Mouse (Mus musculus) limb, embryonic 15.5 days (tissue): Measurements from ENCODE around the gene Erfe. TPM values are rescaled to one million over a fixed set of nuclear protein-coding genes. Genes with fewer than 3 reads are reported as not detected.
A peak's percentile ranks its signal among the peaks of the same experiment; 100 is the strongest.

Experiments used
- ATAC-seq: fragments of 200-750 bp; cut with Nextera tagmentation; 2 replicates; pipeline ENCODE4 v1.8.0; 2017; ENCODE audit warnings: low read depth, moderate TSS enrichment; ENCODE audit not compliant: insufficient number of reproducible peaks, low FRiP score, low TSS enrichment
- H3K27ac ChIP-seq: fragments of 300-500 bp; sonication (generic); 2 replicates; pipeline ENCODE4 v1.5.1; 2015; ENCODE audit warnings: moderate library complexity, mild to moderate bottlenecking, inconsistent platforms
- H3K27me3 ChIP-seq: fragments of 300-500 bp; sonication (generic); 2 replicates; pipeline ENCODE4 v1.6.1; 2015; ENCODE audit warnings: inconsistent platforms
- H3K36me3 ChIP-seq: fragments of 300-500 bp; sonication (generic); 2 replicates; pipeline ENCODE4 v1.6.1; 2015; ENCODE audit warnings: inconsistent platforms
- H3K4me1 ChIP-seq: fragments of 300-500 bp; sonication (generic); 2 replicates; pipeline ENCODE4 v1.6.1; 2015; ENCODE audit warnings: inconsistent platforms
- H3K4me2 ChIP-seq: fragments of 300-500 bp; sonication (generic); 2 replicates; pipeline ENCODE4 v1.6.1; 2015; ENCODE audit warnings: mild to moderate bottlenecking, inconsistent platforms
- H3K4me3 ChIP-seq: fragments of 300-500 bp; sonication (generic); 2 replicates; pipeline ENCODE4 v1.5.1; 2015; ENCODE audit warnings: mild to moderate bottlenecking, inconsistent platforms
- H3K9ac ChIP-seq: fragments of 300-500 bp; sonication (generic); 2 replicates; pipeline ENCODE4 v1.6.1; 2015; ENCODE audit warnings: inconsistent platforms
- H3K9me3 ChIP-seq: fragments of 300-500 bp; sonication (generic); 2 replicates; pipeline ENCODE4 v1.6.1; 2016; ENCODE audit warnings: inconsistent platforms
- WGBS: fragments of 180-500 bp; shearing (Covaris S2); methylation state at CpG from one replicate; pipeline ENCODE4 v1.1.7; 2015; 5-methylcytosine and 5-hydroxymethylcytosine counted together
- polyA plus RNA-seq: library from polyadenylated mRNA; unstranded; fragments of >200 nt; fragmentation: Nextera tagmentation; extraction: Ambion mirVana; gene quantifications from 2 replicates; pipeline ENCODE4 v1.2.1, GENCODE M21; 2015

Gene Erfe
- polyA plus RNA-seq, 1 experiment from 2014 or later, result 1.6 TPM

DNA sequence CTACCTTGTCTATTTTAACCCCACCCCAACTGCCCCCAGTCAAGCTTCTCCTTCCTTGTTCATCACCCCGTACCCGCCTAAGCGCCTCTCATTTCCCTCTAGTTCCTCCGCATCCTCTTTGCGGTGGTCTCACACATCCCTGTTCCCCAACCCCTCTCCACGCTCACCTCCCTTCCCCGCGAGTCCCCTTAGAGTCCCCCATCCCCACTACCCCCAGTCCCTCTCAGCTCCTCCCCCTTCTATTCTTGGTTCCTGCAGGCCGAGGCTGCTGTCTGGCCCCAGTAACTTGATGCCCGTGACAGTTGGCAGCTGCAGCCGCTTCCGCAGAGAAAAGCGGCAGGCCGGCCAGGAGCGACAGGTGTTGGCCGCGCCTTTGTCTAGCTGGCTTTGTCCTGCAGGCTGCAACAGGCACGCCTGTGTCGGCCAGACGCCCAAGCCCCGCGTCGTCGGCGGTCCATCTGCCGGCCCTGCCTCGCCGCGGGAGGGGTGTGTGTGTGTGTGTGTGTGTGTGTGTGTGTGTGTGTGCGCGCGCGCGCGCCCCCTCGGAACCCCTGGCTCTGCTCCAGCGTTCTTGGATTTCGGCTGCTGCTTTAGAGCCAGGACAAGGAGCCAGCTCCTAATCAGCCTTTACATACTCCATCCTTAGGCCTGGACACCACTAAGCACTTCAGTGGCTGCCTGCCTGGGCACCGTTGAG, 47.8 kb downstream of the Erfe start, which contains the start of gene Hes6:
Gene Hes6, minus strand, starts transcription at position 141 of the 697 bp plus-strand sequence.
- Histone ChIP-seq H3K4me1 (peaks cover 39% of the 10 kb centered on the region), H3K36me3 (peaks cover 11% of the 10 kb centered on the region), H3K9ac (peak within 1 kb of the TSS; percentile 75), H3K4me2 (peak within 1 kb of the TSS; percentile 98), H3K4me3 (peak within 1 kb of the TSS; percentile 80), H3K27me3 (no peaks in the 10 kb centered on the region), H3K27ac (peak within 1 kb of the TSS; percentile 89), H3K9me3 (no peaks in the 10 kb centered on the region)
- under 1% methylated on average over 39 of the region's 39 CpGs for WGBS
- ATAC-seq, result peak; percentile 51

DNA sequence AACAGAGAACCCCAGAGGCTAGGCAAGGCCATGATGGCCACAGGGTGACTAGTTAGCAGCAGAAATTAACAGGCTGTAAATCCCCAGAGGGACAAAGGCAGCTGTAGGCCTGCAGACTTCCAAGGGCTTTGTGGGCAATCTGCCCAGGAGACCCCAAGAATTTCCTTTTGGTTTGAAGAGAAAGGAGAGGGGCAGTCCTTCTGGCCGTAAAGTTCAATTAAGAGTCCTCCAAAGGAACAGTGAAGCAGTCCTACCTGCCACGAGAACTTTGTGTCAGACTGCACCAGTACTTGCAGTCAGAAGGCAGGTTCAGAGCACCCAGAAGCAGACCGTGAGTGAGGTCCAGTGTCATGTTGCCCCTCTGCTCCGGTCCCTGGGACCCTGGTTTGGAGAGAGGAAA, 48.7 kb downstream of the Erfe start:
- peak overlapping the region; percentile 89 for H3K27ac ChIP-seq
- H3K4me1 ChIP-seq, result peaks cover 39% of the 10 kb centered on the region
- no peak overlapping the region for H3K4me2 ChIP-seq
- peaks cover 17% of the 10 kb centered on the region for H3K36me3 ChIP-seq
- WGBS, result 31% methylated on average over 4 of the region's 4 CpGs
- no peak for ATAC-seq
- no peak overlapping the region for H3K9ac ChIP-seq
- no peaks in the 10 kb centered on the region for H3K9me3 ChIP-seq
- H3K4me3 ChIP-seq, result no peak overlapping the region
- no peaks in the 10 kb centered on the region for H3K27me3 ChIP-seq

DNA sequence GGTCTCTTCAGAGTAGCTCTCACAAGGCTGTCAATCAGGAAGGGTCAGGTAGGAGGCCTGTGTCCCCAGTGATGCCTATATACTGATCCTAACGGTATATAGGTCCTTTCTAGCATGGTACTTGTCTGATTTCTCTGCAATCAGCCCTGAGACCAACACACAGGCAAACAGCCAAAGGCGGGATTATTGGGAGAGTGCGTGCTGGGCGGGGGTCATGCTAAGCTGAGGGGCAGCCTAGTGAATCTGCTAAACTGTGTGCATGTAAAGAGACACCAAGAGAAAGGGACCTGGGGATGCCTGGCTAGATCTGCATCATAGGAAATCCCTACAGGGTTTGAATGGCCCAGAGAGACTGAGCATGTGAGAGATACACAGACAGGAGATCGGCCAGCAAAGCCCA, 49.1 kb downstream of the Erfe start:
- H3K4me2 ChIP-seq, result no peak overlapping the region
- H3K4me1 ChIP-seq, result peaks cover 39% of the 10 kb centered on the region
- H3K4me3 ChIP-seq, result no peak overlapping the region
- H3K27me3 ChIP-seq, result no peaks in the 10 kb centered on the region
- H3K27ac ChIP-seq, result peak overlapping the region; percentile 89; the same call in 1 of the 2 replicates
- 60% methylated on average over 5 of the region's 5 CpGs for WGBS
- no peak overlapping the region for H3K9ac ChIP-seq
- ATAC-seq, result no peak
- H3K36me3 ChIP-seq, result peaks cover 22% of the 10 kb centered on the region
- no peaks in the 10 kb centered on the region for H3K9me3 ChIP-seq

DNA sequence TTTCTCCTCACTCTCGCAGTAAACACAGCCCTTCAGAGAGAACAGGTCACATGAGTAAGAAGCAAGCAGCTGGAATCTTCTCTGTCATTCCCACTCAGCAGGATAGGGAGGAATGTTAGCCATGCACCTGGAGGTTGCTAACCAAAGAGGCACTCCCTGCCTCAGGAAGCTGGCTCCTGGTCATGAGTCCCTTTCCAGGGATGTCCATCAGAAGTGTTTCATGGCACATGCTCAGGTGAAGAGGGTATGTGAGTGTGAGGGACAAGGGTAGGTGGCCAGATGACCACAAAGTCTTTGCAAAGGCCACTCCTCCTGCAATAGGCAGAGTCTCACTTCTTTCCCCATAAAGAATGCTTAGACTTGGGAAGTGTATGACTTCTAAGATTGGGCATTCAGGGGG, 51.8 kb downstream of the Erfe start:
- no peak for ATAC-seq
- Histone ChIP-seq H3K4me1 (peaks cover 23% of the 10 kb centered on the region), H3K4me3 (no peak overlapping the region), H3K9ac (no peak overlapping the region), H3K27me3 (no peaks in the 10 kb centered on the region), H3K27ac (no peak overlapping the region), H3K36me3 (peaks cover 27% of the 10 kb centered on the region), H3K4me2 (no peak overlapping the region), H3K9me3 (no peaks in the 10 kb centered on the region)
- WGBS, result 33% methylated on average over 1 of the region's 1 CpGs

DNA sequence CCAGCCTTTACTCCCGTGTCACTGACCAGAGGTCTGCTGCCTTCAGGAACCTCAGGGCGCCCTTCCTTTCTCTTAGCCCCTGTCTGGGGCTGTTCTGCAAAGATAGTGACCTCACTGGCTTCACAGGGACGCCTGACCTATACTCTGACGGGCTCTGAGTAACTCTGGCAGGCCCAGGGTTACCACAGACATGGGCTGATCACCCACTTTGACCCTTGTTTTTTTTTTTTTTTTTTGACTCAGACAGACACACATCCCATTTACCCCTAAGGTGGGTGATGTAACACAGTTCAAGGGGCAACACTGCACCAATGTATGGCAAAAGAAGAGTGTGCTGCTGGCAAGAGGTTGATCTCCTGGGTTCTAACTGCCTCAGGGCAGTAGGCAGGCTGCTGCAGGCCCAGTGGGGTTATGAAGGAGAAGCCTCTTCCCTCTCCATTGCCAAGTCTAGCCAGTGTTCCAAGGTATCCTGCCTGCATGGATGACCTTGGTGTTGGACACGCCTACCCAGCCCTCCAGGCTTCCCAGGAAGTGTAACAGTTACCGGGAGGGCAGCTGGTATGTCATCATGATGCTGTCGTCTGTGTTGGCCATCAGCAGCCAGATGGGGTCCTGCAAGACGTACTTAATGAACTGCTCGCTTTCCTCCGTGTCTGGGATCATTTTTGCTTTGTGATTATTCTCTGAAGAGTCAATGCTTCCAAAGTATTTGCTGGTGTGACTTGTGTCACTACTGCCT, 53.8 kb downstream of the Erfe start:
- H3K9ac ChIP-seq, result no peak overlapping the region
- H3K4me2 ChIP-seq, result no peak overlapping the region
- no peaks in the 10 kb centered on the region for H3K27me3 ChIP-seq
- WGBS, result 62% methylated on average over 10 of the region's 10 CpGs
- H3K4me1 ChIP-seq, result peaks cover 17% of the 10 kb centered on the region
- no peak overlapping the region for H3K4me3 ChIP-seq
- ATAC-seq, result no peak
- no peak overlapping the region for H3K27ac ChIP-seq
- peaks cover 30% of the 10 kb centered on the region for H3K36me3 ChIP-seq
- no peaks in the 10 kb centered on the region for H3K9me3 ChIP-seq

DNA sequence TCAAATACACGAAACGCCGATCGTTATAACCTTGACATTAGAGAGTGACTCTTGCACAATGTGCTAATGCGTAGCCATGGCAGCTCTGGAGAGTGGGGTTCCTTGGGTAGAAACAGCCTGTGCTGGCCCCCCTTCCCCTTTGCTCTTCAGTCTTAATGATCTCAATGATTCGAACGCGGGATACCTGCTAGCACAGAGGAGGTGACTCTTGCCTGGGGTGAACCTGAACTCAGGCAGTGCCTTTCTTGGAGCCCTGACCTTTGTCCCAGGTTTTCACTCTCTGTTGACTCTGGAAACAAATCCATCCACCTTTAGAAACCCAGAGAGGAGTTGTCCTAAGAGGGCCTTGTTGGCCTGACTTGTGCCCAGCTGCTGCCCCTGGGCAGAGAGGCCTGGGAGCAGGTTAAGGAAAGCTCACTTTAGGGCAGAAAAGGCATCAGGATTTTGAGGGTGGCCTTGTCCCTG, 54.4 kb downstream of the Erfe start:
- no peak overlapping the region for H3K4me2 ChIP-seq
- ATAC-seq, result no peak
- 91% methylated on average over 8 of the region's 8 CpGs for whole genome bisulfite sequencing

More for the DNA sequence above, 54.4 kb downstream of the Erfe start:
- peaks cover 12% of the 10 kb centered on the region for H3K4me1 ChIP-seq
- H3K36me3 ChIP-seq, result peaks cover 30% of the 10 kb centered on the region
- H3K4me3 ChIP-seq, result no peak overlapping the region
- no peak overlapping the region for H3K9ac ChIP-seq
- H3K9me3 ChIP-seq, result no peaks in the 10 kb centered on the region
- no peaks in the 10 kb centered on the region for H3K27me3 ChIP-seq
- H3K27ac ChIP-seq, result no peak overlapping the region

Other genes with a start within 250 kb of the Erfe start
- 0.65 and 0.94 TPM in 2 replicates for gene Rbm44, start 221.3 kb upstream of the Erfe start, polyA plus RNA-seq
- 9.6 and 17.3 TPM in 2 replicates for gene Ramp1, start 186.6 kb upstream of the Erfe start, polyA plus RNA-seq
- 64.1 and 64.4 TPM in 2 replicates for gene Ube2f, start 116.1 kb upstream of the Erfe start, polyA plus RNA-seq
- 12.7 and 14.8 TPM in 2 replicates for gene Scly, start 68.1 kb upstream of the Erfe start, polyA plus RNA-seq
- gene Espnl, start 44.4 kb upstream of the Erfe start, polyA plus RNA-seq, result 0.04 TPM in 2 replicates
- 2.1 and 7.7 TPM in 2 replicates for gene Klhl30, start 15.4 kb upstream of the Erfe start, polyA plus RNA-seq
- gene Ilkap, start 32.4 kb downstream of the Erfe start, polyA plus RNA-seq, result 143 and 155 TPM in 2 replicates
- gene Hes6, start 47.6 kb downstream of the Erfe start, polyA plus RNA-seq, result 73.6 and 91.2 TPM in 2 replicates
- 3.7 and 4.6 TPM in 2 replicates for gene Per2, start 92.9 kb downstream of the Erfe start, polyA plus RNA-seq
- 6.2 and 6.9 TPM in 2 replicates for gene Traf3ip1, start 128.2 kb downstream of the Erfe start, polyA plus RNA-seq
- 4.9 and 5.3 TPM in 2 replicates for gene Asb1, start 174.1 kb downstream of the Erfe start, polyA plus RNA-seq